Mouse (Mus musculus): ENCODE measurements around the gene Set. TPM values are rescaled to one million over a fixed set of nuclear protein-coding genes. Genes with fewer than 3 reads are reported as not detected.
A peak's percentile ranks its signal among the peaks of the same experiment; 100 is the strongest.

The Set gene
- polyA plus RNA-seq (2011; ENCODE audit: insufficient read depth, insufficient read length, low read depth, missing spikeins) = 1,058 and 1,233 TPM in 2 replicates

DNA sequence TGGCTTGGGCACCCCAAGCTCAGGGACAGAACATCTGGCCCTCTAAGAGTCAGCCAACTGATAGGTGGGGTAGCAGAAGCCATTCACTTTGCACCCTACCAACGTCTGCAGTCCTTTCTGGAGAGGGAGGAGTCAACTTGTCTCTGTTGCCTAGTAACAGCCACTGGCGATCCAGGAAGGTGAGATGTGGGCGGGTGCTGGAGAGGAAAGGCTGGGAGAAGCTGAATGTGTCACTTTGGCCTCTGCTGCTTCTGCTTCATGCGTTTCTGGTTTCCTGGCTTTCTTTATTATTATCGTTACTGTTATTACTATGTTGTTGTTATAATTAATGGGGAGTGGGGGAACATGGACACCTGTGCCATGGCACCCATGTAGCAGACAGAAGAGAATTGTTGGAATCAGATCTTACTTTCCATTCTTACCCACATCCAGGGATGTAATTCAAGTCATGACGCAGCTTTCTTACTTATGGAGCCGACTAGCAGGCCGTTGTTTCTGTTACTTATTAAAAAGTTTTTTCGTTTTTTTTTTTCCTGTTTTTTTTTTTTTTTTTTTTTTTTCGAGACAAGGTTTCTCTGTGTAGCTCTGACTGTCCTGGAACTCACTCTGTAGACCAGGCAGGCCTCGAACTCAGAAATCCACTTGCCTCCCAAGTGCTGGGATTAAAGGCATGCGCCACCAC is at the start of gene Set:
TSS of gene Set (plus strand) at position 156 of the 682 bp plus-strand sequence.
- H3K9ac ChIP-seq (ENCODE audit: low read depth, poor library complexity, severe bottlenecking) = no peak within 1 kb of the TSS
- H3K4me1 ChIP-seq (ENCODE audit: control insufficient read depth, insufficient read depth, low read length) = no peaks in the 10 kb centered on the region
- no peak for TF ChIP-seq EP300 (IDR thresholded peaks at IDR 0.05; ENCODE audit: insufficient read depth, low read depth, low read length)
- no peak for TF ChIP-seq CTCF (IDR thresholded peaks at IDR 0.05; ENCODE audit: low read depth, low read length)
- no peak for TF ChIP-seq POLR2A (IDR thresholded peaks at IDR 0.05; ENCODE audit: insufficient read depth, low read length)
- H3K4me3 ChIP-seq (ENCODE audit: low read depth, low read length) = no peak within 1 kb of the TSS
- H3K9me3 ChIP-seq (replicated peaks; ENCODE audit: control insufficient read depth, insufficient read depth, low read length, poor library complexity, severe bottlenecking) = no peaks in the 10 kb centered on the region
- H3K27ac ChIP-seq (ENCODE audit: insufficient read depth, low read length) = peak within 1 kb of the TSS; percentile 55; the same call in 1 of the 2 replicates
- H3K36me3 ChIP-seq (ENCODE audit: control insufficient read depth, insufficient read depth, low read length, poor library complexity, severe bottlenecking) = no peaks in the 10 kb centered on the region
- H3K27me3 ChIP-seq (ENCODE audit: control insufficient read depth, insufficient read depth, low read length, poor library complexity, severe bottlenecking) = no peaks in the 10 kb centered on the region

DNA sequence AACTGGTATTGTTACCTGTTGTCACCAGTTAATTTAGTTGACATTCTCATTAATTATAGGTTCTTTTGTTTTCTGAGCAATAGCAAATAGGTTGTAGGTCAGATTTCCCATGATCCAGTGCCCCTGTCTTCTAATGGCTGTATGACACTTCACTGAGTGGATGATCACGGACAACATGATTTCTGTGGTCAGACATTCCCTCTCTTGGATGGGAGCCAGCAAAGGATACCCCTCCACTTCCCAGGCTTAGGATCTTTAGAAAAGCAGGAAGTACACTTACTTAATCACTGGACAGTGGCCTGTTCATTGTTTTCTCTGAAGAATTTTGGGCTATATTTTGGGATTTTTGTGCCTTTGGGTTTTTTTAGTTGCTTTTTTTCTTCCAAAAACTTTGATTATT is 48.1 kb upstream of the Set start:
- Histone ChIP-seq H3K36me3 (ENCODE audit: control insufficient read depth, insufficient read depth, low read length, poor library complexity, severe bottlenecking) (peaks cover 61% of the 10 kb centered on the region), H3K9me3 (replicated peaks; ENCODE audit: control insufficient read depth, insufficient read depth, low read length, poor library complexity, severe bottlenecking) (no peaks in the 10 kb centered on the region), H3K9ac (ENCODE audit: low read depth, poor library complexity, severe bottlenecking) (no peak overlapping the region), H3K4me1 (ENCODE audit: control insufficient read depth, insufficient read depth, low read length) (no peaks in the 10 kb centered on the region), H3K27ac (ENCODE audit: insufficient read depth, low read length) (no peak overlapping the region), H3K27me3 (ENCODE audit: control insufficient read depth, insufficient read depth, low read length, poor library complexity, severe bottlenecking) (no peaks in the 10 kb centered on the region), H3K4me3 (ENCODE audit: low read depth, low read length) (no peak overlapping the region)
- TF ChIP-seq POLR2A (IDR thresholded peaks at IDR 0.05; ENCODE audit: insufficient read depth, low read length) = no peak
- TF ChIP-seq EP300 (IDR thresholded peaks at IDR 0.05; ENCODE audit: insufficient read depth, low read depth, low read length) = no peak
- no peak for TF ChIP-seq CTCF (IDR thresholded peaks at IDR 0.05; ENCODE audit: low read depth, low read length)

DNA sequence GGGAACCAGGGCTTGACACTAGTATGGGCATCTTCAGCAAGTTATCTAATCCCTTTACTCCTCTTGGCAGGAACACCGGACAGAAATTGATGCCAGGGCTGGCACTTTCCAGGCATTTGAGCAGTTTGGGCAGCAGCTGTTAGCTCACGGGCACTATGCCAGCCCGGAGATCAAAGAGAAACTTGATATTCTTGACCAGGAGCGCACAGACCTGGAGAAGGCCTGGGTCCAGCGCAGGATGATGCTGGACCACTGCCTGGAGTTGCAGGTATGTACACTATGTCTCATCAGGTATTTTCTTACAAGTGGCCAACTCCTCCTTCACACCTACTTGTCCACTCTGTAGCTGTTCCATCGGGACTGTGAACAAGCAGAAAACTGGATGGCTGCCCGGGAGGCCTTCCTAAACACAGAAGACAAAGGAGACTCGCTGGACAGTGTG is 46.3 kb upstream of the Set start:
- Histone ChIP-seq H3K9me3 (replicated peaks; ENCODE audit: control insufficient read depth, insufficient read depth, low read length, poor library complexity, severe bottlenecking) (no peaks in the 10 kb centered on the region), H3K27ac (ENCODE audit: insufficient read depth, low read length) (no peak overlapping the region), H3K27me3 (ENCODE audit: control insufficient read depth, insufficient read depth, low read length, poor library complexity, severe bottlenecking) (no peaks in the 10 kb centered on the region), H3K4me1 (ENCODE audit: control insufficient read depth, insufficient read depth, low read length) (no peaks in the 10 kb centered on the region), H3K4me3 (ENCODE audit: low read depth, low read length) (no peak overlapping the region), H3K36me3 (ENCODE audit: control insufficient read depth, insufficient read depth, low read length, poor library complexity, severe bottlenecking) (peaks cover 67% of the 10 kb centered on the region), H3K9ac (ENCODE audit: low read depth, poor library complexity, severe bottlenecking) (no peak overlapping the region)
- TF ChIP-seq EP300 (IDR thresholded peaks at IDR 0.05; ENCODE audit: insufficient read depth, low read depth, low read length) (no peak), CTCF (IDR thresholded peaks at IDR 0.05; ENCODE audit: low read depth, low read length) (no peak), POLR2A (IDR thresholded peaks at IDR 0.05; ENCODE audit: insufficient read depth, low read length) (no peak)

DNA sequence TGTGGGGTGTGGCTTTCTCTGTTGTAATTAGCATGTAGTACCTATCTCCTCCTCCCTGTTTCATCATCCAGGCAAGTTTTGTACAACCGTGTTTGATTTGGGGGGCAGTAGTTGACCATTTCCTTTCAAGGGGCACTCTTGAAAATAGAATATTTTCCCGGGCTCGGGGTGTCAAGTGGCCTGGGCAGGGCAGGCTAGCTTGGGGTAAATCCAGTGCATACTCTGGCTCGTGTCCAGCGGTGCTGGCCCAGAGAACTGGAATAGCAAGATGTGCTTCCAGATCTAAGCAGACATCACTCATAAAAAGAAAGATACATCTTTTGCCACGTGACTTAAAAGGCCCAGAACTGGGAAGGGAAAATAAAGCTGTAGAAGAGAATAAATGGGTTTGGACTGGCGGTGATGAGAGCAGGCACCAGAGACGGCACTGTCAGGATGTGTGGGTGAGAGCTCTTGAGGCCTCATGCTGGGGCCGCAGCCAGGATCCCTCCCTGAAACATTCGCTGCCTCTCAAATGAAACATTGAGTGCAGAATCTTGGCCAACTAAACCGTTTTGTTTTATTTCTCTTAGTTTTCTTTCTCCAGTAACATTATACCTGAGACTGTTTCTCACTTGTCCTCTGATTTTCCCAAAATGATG is 42.7 kb upstream of the Set start:
- Histone ChIP-seq H3K4me3 (ENCODE audit: low read depth, low read length) (no peak overlapping the region), H3K27me3 (ENCODE audit: control insufficient read depth, insufficient read depth, low read length, poor library complexity, severe bottlenecking) (no peaks in the 10 kb centered on the region), H3K9me3 (replicated peaks; ENCODE audit: control insufficient read depth, insufficient read depth, low read length, poor library complexity, severe bottlenecking) (no peaks in the 10 kb centered on the region), H3K27ac (ENCODE audit: insufficient read depth, low read length) (no peak overlapping the region), H3K9ac (ENCODE audit: low read depth, poor library complexity, severe bottlenecking) (no peak overlapping the region), H3K4me1 (ENCODE audit: control insufficient read depth, insufficient read depth, low read length) (no peaks in the 10 kb centered on the region), H3K36me3 (ENCODE audit: control insufficient read depth, insufficient read depth, low read length, poor library complexity, severe bottlenecking) (peaks cover 66% of the 10 kb centered on the region)
- TF ChIP-seq CTCF (IDR thresholded peaks at IDR 0.05; ENCODE audit: low read depth, low read length) (no peak), POLR2A (IDR thresholded peaks at IDR 0.05; ENCODE audit: insufficient read depth, low read length) (no peak), EP300 (IDR thresholded peaks at IDR 0.05; ENCODE audit: insufficient read depth, low read depth, low read length) (no peak)

DNA sequence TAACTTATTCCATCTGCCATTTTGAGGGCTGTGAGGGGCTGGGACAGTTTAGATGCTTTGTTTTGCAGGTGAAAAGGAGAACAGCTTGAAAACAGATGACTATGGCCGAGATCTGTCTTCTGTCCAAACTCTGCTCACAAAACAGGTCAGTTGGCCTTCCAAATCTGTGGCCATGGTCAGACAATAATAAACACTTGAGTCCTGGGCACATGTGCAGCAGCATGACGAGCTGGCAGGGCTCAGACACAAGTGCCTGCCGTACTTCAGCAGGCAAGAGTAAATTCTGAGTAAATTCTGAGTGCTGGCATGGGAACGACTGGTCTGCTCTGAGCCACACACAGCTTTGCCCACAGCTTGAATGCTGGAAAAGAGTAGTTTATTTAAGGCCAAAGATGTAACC is 31.7 kb upstream of the Set start:
- H3K9ac ChIP-seq (ENCODE audit: low read depth, poor library complexity, severe bottlenecking) = no peak overlapping the region
- H3K36me3 ChIP-seq (ENCODE audit: control insufficient read depth, insufficient read depth, low read length, poor library complexity, severe bottlenecking) = peaks cover 48% of the 10 kb centered on the region
- H3K4me3 ChIP-seq (ENCODE audit: low read depth, low read length) = no peak overlapping the region
- no peak for TF ChIP-seq POLR2A (IDR thresholded peaks at IDR 0.05; ENCODE audit: insufficient read depth, low read length)
- TF ChIP-seq EP300 (IDR thresholded peaks at IDR 0.05; ENCODE audit: insufficient read depth, low read depth, low read length) = no peak
- TF ChIP-seq CTCF (IDR thresholded peaks at IDR 0.05; ENCODE audit: low read depth, low read length) = no peak
- no peak overlapping the region for H3K27ac ChIP-seq (ENCODE audit: insufficient read depth, low read length)
- H3K27me3 ChIP-seq (ENCODE audit: control insufficient read depth, insufficient read depth, low read length, poor library complexity, severe bottlenecking) = no peaks in the 10 kb centered on the region
- H3K9me3 ChIP-seq (replicated peaks; ENCODE audit: control insufficient read depth, insufficient read depth, low read length, poor library complexity, severe bottlenecking) = no peaks in the 10 kb centered on the region
- no peaks in the 10 kb centered on the region for H3K4me1 ChIP-seq (ENCODE audit: control insufficient read depth, insufficient read depth, low read length)

DNA sequence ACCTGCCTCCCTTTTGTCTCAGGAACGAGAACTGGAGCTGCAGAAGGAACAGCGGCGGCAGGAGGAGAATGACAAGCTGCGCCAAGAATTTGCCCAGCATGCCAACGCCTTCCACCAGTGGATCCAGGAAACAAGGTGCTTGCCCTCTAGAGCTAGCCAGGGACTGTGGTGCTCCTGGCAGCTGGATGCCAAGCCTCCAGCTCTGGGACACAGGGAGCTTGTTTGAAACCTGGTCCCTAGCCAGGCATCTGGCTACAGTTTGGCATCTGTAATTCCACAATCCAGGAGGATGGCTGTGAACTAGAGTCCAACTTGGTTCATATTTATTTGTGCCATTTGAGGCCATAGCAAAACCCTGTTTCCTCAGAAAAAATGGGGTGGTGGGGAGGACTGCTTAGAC is 30.2 kb upstream of the Set start:
- Histone ChIP-seq H3K27me3 (ENCODE audit: control insufficient read depth, insufficient read depth, low read length, poor library complexity, severe bottlenecking) (no peaks in the 10 kb centered on the region), H3K9me3 (replicated peaks; ENCODE audit: control insufficient read depth, insufficient read depth, low read length, poor library complexity, severe bottlenecking) (no peaks in the 10 kb centered on the region), H3K4me3 (ENCODE audit: low read depth, low read length) (no peak overlapping the region), H3K36me3 (ENCODE audit: control insufficient read depth, insufficient read depth, low read length, poor library complexity, severe bottlenecking) (peaks cover 49% of the 10 kb centered on the region), H3K27ac (ENCODE audit: insufficient read depth, low read length) (no peak overlapping the region), H3K9ac (ENCODE audit: low read depth, poor library complexity, severe bottlenecking) (no peak overlapping the region), H3K4me1 (ENCODE audit: control insufficient read depth, insufficient read depth, low read length) (no peaks in the 10 kb centered on the region)
- TF ChIP-seq POLR2A (IDR thresholded peaks at IDR 0.05; ENCODE audit: insufficient read depth, low read length) = no peak
- no peak for TF ChIP-seq CTCF (IDR thresholded peaks at IDR 0.05; ENCODE audit: low read depth, low read length)
- no peak for TF ChIP-seq EP300 (IDR thresholded peaks at IDR 0.05; ENCODE audit: insufficient read depth, low read depth, low read length)
